Mouse (Mus musculus) kidney, adult 2 months (tissue): ENCODE data around the gene 1810009A15Rik.

Experiments
- CTCF ChIP-seq: fragments of 200-500 bp; conservative IDR thresholded peaks from 2 replicates; pipeline ENCODE4 v1.5.1; 2011; ENCODE audit warnings: low read depth, mild to moderate bottlenecking, control low read depth, low read length, moderate library complexity, mixed read lengths; ENCODE audit not compliant: insufficient read depth, insufficient read length
- POLR2A ChIP-seq: fragments of 200-500 bp; IDR thresholded peaks from one replicate; pipeline ENCODE4 v1.6.1; 2011; ENCODE audit warnings: low read depth, low read length, control low read depth

- TF ChIP-seq POLR2A (no peak), CTCF (no peak)
These were observed 16.3 kb upstream of the 1810009A15Rik start for GRCm38 (mm10) chr19:8872266-8872840.
